Mouse (Mus musculus) right cerebral cortex, adult 2 months (tissue): ENCODE measurements around the gene Pcbp2.
A peak's percentile ranks its signal among the peaks of the same experiment; 100 is the strongest.

Experiments used
- DNase-seq, 2 experiments: peaks; one replicate each; pipeline ENCODE4 v3.0.0; 2021 to 2022; ENCODE audit warnings: low spot score in 2 of 2

Pcbp2 gene

GRCm38 (mm10) chr15:102463666-102464065 lies 6.7 kb upstream of the Pcbp2 start:
- DNase-seq, result no peak

DNA sequence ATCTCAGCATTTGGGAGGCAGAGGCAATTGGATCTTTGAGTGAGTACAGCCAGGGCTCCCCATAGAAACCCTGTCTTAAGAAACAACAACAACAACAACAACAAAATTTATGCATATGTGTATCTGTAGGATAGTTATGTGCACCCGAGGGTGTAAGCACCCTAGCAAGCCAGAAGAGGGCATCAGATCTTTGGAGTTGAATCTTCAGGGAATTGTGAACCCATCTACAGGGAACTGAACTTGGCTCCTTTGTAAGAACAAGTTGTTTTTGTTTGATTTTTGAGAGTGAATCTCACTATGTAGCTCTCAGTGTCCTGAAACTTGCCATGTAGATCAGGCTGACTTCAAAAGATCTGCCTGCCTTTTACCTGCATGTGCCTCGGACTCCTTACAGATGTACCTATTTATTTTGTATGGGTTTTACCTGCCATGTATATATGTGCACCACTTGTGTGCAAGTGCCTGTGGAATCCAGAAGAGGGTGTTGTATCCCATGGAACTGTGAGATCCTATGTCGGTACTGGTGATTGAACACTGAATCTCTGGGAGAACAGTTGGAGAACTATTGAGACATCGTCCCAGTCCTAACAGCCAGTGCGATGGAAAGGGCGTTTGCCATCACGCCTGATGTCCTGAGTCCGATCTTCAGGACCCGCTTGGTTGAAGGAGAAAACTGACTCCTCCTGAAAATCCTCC lies 1.5 kb upstream of the Pcbp2 start:
- no peak for DNase-seq

DNA sequence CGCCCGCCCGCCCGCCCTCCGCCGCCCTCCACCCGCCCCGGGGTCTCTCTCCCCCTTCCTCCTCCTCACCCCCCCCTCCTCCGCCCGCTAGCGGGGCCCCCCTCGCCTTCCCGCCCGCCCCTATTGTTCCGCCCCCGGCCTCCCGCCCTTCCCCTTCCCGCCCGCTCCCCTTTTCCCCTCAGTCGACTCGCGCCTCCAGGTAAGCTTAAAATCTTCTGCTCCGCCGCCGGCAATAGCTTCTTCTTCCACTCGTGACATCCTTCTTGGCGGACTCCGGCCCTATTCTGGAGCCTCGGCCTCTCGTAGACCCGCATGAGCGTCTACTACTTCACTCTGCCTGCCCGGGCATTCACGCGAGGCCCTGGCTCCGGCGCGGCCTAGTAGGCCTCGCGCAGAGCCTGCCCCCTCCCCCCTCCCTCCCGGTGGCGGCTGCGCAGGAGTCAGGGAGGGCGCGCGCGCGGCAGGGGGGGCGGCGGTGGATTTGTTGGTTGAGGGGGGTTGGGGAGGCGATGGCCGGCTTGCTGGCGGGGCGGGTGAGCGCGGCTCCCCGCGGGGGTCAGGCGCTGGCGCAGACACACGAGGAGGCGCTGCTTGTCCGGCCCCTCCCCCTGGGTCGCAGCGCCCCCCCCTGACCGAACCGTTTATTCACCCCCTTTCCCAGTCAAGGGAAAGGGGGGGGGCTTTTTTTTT lies 411 bp downstream of the Pcbp2 start:
- peak; percentile 69 to 77 for DNase-seq

DNA sequence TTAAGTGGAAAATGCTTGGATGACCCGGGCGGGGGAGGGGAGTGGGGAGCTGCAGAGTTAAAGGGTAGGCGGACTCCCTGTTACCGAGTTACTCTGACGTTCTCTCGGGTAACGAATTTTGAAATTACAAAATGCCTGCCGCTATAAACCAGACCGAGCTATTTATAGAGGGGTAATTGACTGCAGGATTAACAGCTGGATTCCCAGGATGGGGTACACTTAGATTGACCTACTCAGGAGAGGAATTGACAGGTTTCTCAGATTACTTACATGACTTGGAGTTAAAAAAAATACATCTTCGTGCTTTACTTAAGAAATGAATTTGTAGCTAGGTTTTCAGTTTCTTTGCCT lies 931 bp downstream of the Pcbp2 start:
- DNase-seq, result no peak

GRCm38 (mm10) chr15:102471727-102472126 lies 1.4 kb downstream of the Pcbp2 start:
- no peak for DNase-seq

DNA sequence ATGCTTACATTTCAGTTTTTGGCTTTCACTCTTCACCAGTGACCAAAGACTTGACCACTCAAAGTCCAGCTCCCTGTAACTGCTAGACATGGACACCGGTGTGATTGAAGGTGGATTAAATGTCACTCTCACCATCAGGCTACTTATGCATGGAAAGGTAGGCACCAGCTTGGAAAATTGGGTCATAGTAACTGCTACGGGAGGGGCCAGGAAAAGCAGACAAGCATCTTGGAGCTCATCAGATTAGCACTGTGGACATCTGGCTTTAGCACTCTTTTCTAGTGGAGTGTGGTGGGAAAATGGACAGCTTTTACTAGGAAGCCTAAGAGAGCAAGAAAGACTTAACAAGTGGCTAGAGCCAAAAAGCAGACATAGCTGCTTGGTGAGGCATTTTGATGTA lies 2.9 kb downstream of the Pcbp2 start:
- no peak for DNase-seq

- no peak for DNase-seq
Measured at GRCm38 (mm10) chr15:102474520-102474919, 4.2 kb downstream of the Pcbp2 start.

GRCm38 (mm10) chr15:102483136-102483535 lies 12.8 kb downstream of the Pcbp2 start:
- DNase-seq, result no peak

- DNase-seq, result no peak
Measured at GRCm38 (mm10) chr15:102485853-102486252, 15.5 kb downstream of the Pcbp2 start.

GRCm38 (mm10) chr15:102487664-102488063 lies 17.3 kb downstream of the Pcbp2 start:
- no peak for DNase-seq

- no peak for DNase-seq
Measured at GRCm38 (mm10) chr15:102498322-102498721, 28.0 kb downstream of the Pcbp2 start.

DNA sequence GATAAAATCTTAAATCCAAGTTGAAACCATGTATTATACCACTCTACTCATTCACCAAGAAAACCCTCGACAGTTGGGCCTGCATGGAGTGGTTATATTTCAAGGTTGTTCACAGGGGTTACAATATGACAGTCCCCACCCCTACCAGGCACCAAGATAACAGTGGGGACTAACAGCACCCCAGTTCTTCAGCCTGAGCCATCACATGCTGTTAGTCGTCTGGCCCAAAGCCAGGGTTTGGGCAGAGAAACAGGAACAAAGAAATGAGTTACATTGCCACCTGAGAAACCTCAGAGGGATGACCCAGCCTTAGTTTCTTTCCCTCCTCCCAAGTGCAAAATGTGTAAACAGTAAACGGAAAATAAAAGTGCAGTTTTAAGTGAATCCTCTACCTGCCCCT lies 29.0 kb downstream of the Pcbp2 start:
- DNase-seq, result no peak

GRCm38 (mm10) chr15:102499851-102500250 lies 29.5 kb downstream of the Pcbp2 start:
- no peak for DNase-seq

DNA sequence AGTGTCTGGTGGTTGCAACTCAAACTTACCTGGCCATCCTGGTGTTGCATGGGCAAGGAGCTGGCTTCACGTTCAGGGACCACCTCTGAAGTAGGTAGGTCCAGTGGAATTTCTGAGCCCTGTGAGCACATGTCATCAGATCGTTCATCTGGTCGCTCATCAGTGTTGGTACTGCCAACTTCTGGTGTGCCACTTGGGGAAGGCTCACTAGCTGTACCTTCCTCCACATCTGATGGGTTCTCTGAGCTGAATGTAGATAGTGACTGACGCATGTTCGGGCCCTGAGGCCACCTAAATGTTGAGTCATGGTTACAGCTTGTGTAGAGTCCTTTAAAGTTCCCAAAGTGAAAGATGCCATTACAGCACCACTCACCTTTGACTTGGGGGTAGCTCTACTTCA lies 30.1 kb downstream of the Pcbp2 start:
- DNase-seq, result no peak

- DNase-seq, result no peak
Measured at GRCm38 (mm10) chr15:102501084-102501814, 30.9 kb downstream of the Pcbp2 start.

- DNase-seq, result no peak
Measured at GRCm38 (mm10) chr15:102502254-102502840, 32.0 kb downstream of the Pcbp2 start.

DNA sequence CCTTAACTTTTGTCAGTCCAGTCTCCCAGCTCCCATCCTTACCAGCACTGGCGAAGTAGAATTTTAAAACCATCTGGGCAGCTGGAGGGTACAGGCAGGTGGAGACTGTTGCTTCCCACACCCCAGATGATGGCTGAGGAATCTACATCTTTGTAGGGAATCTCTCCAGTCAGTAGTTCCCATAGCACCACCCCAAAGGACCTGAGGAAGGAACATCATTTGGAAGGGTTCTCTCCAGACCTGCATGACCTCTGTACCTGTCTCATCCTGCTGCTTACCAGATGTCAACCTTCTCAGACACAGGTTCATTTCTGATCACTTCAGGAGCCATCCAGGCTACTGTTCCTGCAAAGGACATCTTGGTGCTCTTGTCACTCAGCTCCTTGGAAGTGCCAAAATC lies 33.1 kb downstream of the Pcbp2 start, which contains the start of gene Gm10337:
Gm10337 (plus strand) TSS at position 276 of the 400 bp plus-strand sequence.
- DNase-seq, result no peak

DNA sequence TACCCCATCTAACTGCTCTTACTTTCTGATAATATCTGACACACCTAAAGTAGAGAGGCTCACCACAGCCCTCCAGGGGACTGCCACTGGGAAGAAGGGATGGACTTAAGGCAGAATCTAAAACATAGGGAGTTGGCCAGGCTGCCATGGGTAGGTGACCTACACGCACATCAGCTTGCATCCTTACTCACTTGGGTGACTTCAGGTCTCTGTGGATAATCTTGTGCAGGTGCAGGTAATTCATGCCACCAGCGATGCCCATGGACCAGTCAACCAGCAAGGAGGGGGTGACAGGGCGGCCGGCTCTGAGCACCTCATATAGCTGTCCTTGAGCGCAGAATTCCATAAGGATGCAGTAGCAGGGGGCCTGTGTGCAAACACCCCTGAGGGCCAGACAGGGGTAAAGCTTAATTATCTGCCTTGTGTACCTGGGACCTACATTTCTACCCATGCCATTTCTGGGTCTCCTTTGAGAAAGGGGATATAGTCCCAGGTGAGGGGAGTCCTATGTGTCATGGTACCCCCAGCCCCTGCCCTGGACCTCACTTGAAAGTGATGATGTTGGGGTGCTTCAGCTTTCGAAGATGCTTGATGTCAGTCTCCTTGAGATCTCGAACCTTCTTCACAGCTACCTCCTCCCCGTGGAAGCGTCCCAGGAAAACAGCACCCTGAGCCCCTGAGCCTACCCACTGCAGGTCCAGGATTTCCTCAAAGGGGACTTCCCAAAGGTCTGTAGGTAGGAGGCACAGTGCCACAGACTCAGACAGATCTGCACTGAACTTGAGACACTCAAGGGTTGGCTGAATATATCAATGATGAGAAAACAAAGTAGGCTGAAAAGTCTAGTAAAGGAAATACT lies 33.8 kb downstream of the Pcbp2 start:
- no peak for DNase-seq

- DNase-seq, result no peak
Measured at GRCm38 (mm10) chr15:102505073-102505769, 34.9 kb downstream of the Pcbp2 start.

DNA sequence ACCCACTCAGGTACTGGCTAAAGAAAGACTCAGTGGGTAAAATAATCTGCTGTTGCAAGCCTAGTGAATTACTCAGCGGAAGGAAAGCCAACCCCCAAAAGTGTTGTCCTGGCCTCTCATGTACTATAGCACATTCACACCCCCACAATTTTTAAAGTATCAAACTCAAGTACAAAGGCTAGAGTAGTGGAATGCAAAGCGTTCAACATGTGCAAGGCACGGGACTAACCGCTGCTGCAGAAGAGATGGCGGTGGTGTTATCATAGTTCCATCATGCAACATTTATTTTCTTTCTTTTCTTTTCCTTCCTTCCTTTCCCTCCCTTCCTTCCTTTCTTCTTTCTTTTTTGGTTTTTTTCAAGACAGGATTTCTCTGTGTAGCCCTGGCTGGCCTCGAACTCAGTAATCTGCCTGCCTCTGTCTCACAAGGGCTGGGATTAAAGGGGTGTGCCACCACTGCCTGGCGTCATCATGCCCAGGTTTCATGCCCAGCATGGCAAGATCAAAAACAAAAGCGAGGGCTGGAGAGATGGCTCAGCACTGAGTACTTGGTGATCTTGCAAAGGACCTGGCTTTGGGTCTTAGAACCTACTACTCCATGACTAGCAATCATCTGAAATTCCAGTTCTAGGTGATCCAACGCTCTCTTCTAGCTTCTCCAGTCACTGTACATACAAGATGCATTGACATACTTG lies 35.6 kb downstream of the Pcbp2 start:
- no peak for DNase-seq
